Mouse (Mus musculus): ENCODE data around the gene Ms4a10. TPM values are rescaled to one million over a fixed set of nuclear protein-coding genes. Genes with fewer than 3 reads are reported as not detected.

Ms4a10 gene
- not detected for polyA plus RNA-seq (2017; shearing (Covaris generic))

DNA sequence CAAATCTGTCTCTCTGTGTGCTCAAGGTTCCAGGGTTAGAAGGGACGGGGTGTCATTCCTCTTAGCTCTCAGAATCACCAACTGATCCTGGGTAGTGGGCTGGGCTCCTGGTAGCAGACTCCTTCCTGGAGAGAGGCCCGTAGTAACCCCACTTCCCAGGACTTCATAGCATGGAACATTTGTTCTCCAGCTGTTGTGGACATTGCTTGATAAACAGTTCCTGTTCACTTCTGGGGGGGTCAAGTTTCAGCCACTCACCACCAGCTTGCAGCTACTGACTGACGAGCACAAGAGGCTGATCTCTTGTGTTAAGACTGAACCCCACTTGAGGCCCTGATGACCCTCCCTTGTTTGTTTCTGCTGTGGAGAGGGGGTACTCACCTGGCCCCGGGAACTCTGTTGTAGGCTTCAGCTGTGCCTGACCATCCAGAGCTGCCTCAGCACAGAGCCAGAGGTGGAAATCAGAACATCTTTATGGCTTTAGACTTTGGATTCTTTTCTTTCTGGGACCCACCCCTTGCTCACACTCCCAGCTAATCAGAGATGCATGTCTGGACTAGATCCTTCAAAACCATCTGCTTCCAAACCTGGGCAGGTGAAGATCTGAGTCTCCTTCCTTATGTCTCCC is at the start of gene Ms4a10:
Gene Ms4a10, minus strand, starts transcription at position 433 of the 628 bp plus-strand sequence.

DNA sequence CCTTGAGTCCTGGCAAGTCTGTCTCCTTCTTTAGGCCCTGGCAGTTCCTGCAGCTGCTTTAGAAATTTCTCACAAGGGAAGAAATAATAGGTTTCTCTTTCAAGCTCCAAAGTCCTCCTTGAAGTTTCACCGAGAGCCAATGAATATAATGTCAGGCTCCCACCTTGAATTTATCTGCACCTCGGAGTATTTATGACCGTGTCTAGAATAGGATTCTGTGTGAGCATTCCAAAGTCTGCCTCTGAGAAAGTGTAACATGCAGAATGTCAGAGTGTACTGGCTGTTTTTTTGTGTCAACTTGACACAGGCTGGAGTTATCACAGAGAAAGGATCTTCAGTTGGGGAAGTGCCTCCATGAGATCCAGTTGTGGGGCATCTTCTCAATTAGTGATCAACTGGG is 43.4 kb upstream of the Ms4a10 start, which contains the start of gene Ms4a18:
Gene Ms4a18, minus strand, starts transcription at position 141 of the 400 bp plus-strand sequence.

GRCm38 (mm10) chr19:10993150-10993549 is 18.7 kb upstream of the Ms4a10 start, which contains the start of gene Ms4a15:
TSS of gene Ms4a15 (minus strand) at chr19:10993250.

DNA sequence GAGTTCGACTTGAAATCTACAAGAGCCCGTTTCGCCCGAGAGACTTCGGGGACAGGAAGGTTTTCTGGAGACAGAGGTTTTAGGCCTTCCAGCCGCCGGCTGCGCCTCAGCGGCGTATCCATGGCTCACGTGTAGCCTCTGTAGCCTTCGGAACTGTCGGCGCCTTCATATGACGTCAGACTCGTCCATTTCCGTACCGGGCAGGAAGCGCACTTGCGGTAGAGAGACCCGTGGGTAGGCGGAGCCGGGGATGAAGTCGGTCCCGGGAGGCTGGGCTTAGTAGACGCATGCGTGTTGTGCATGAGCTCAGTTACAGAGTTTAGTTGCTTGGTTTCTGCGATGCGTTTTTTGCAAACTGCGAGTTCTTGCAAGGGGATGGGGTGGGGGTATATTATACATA is 25.4 kb downstream of the Ms4a10 start, which contains the start of gene Ccdc86:
Gene Ccdc86, minus strand, starts transcription at position 155 of the 400 bp plus-strand sequence.

DNA sequence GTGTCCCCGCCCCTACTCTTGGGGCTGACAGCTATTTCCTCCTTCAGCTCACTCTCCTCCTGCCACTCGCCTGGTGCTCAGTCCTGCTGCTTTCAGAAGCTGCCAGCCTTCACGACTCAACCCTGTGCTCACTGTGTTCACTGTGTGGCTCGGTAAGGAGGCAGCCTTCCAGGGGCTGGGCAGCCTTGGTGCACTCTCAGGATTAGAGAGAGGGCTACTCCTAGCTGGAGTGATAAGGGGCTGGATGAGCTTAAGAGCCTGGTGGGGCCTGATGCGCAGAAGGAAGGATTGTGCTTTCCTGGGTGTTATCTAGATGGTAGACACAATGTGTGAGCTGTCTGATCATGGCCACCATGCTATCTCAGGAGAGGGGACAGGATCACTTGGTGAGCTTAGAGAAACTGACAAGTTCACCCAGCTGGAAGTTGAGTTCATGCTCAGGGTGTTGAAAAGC is 37.3 kb downstream of the Ms4a10 start, which contains the start of gene Ptgdr2:
Gene Ptgdr2, plus strand, starts transcription at position 51 of the 454 bp plus-strand sequence.

DNA sequence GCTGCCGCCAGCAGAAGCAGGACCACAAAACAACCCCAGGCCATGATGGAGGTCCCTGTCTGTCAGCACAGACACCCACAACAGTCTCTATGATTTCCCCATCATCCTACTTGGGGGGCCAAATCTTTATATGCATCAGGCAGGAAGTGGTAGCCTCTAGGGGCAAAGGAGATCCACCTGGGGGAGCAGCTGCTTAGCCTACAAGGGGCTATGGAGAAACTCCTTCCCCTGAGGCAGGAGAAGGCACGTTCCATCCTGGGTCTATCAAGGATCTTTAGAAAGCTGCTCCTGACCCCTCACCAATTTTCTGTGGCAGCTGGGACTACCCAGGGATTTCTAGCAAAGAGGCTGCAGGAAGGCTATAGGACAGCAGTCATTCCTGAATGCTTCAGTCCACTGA is 53.9 kb downstream of the Ms4a10 start, which contains the start of gene Zp1:
Gene Zp1, minus strand, starts transcription at position 101 of the 400 bp plus-strand sequence.

Other genes starting within 250 kb of the Ms4a10 start
- 569 TPM for gene Cd5, start 235.7 kb downstream of the Ms4a10 start, polyA plus RNA-seq (2017; shearing (Covaris generic))
- gene Cd6, start 144.6 kb downstream of the Ms4a10 start, polyA plus RNA-seq (2017; shearing (Covaris generic)): 778 TPM
- gene Slc15a3, start 134.9 kb downstream of the Ms4a10 start, polyA plus RNA-seq (2017; shearing (Covaris generic)): 1.9 TPM
- gene Tmem132a, start 104.7 kb downstream of the Ms4a10 start, polyA plus RNA-seq (2017; shearing (Covaris generic)): 0.46 TPM
- 60.7 TPM for gene Tmem109, start 92.7 kb downstream of the Ms4a10 start, polyA plus RNA-seq (2017; shearing (Covaris generic))
- 76.9 TPM for gene Prpf19, start 79.4 kb downstream of the Ms4a10 start, polyA plus RNA-seq (2017; shearing (Covaris generic))
- not detected for gene Zp1, start 54.0 kb downstream of the Ms4a10 start, polyA plus RNA-seq (2017; shearing (Covaris generic))
- not detected for gene Ptgdr2, start 37.5 kb downstream of the Ms4a10 start, polyA plus RNA-seq (2017; shearing (Covaris generic))
- gene Ccdc86, start 25.4 kb downstream of the Ms4a10 start, polyA plus RNA-seq (2017; shearing (Covaris generic)): 20.5 TPM
- not detected for gene Ms4a15, start 18.6 kb upstream of the Ms4a10 start, polyA plus RNA-seq (2017; shearing (Covaris generic))
- not detected for gene Ms4a18, start 43.4 kb upstream of the Ms4a10 start, polyA plus RNA-seq (2017; shearing (Covaris generic))
- gene Ms4a8a, start 106.4 kb upstream of the Ms4a10 start, polyA plus RNA-seq (2017; shearing (Covaris generic)): 0.24 TPM
- gene 1700017D01Rik, start 156.2 kb upstream of the Ms4a10 start, polyA plus RNA-seq (2017; shearing (Covaris generic)): not detected
- not detected for gene 1700025F22Rik, start 190.7 kb upstream of the Ms4a10 start, polyA plus RNA-seq (2017; shearing (Covaris generic))
- not detected for gene Ms4a13, start 222.1 kb upstream of the Ms4a10 start, polyA plus RNA-seq (2017; shearing (Covaris generic))

All from inflammation-experienced regulatory T-cells, adult 16 weeks (primary cell).